Mouse (Mus musculus): ENCODE measurements around the gene Adgrf1.
A peak's percentile ranks its signal among the peaks of the same experiment; 100 is the strongest.

Adgrf1 gene

DNA sequence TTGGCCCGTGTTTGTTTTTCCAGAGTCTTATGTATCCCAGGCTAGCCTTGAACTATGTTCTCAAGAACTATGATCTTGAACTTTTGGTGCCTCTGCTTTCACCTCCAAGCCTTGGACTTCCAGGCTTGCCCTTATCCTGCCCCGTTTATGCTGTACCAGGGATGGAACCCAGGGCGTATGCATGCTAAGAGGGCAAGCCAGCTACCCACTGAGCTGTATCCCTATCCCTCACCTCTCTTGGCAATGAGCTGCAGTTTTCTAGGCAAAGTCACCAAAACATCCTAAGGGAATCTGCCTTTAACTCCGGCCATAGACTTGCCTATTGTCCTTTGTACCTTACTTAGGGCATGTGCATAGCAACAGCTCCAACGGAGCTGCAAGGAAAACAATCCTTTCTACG is 92.8 kb downstream of the Adgrf1 start:
- no peak for DNase-seq (ENCODE audit: low read depth, low spot score)

DNA sequence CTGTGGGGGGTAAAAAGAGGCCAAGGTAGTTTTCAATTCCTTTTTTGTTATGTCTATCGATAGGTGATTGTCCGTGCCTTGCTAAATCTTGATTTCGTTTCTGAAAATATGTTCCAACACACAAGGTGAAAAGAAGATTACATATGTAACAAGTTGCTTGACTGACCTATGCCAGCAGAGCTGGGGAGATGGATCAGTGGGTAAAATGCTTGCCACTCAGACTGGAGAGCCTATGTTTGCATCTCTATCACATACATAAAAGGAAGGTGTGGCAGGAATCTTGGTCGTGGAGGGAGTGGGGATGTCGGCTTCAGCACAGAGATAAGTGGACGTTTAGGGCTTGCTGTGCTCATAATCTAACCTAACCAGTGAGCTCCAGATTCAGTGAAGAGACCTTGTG is 93.8 kb downstream of the Adgrf1 start:
- DNase-seq (ENCODE audit: low read depth, low spot score) = no peak

DNA sequence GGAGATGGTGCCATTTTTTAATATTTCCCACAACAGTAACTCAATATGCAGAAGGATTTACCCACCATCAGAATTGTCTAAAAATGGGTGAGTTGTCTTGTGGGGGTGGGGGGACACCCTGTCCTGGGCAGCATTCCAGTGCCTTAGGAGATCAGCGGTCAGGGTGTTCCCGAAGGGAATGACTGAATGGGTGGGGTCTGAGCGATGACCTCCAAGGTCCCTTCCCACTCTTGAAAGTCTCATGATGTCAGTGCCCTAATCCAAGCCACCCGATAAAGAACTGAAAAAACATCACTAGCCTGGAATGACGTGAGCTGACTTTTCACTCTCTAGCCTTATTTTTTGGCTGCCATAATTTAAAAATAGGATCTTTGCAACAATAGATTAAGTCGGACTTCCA is 95.2 kb downstream of the Adgrf1 start:
- DNase-seq (ENCODE audit: low read depth, low spot score) = peak; percentile 30

DNA sequence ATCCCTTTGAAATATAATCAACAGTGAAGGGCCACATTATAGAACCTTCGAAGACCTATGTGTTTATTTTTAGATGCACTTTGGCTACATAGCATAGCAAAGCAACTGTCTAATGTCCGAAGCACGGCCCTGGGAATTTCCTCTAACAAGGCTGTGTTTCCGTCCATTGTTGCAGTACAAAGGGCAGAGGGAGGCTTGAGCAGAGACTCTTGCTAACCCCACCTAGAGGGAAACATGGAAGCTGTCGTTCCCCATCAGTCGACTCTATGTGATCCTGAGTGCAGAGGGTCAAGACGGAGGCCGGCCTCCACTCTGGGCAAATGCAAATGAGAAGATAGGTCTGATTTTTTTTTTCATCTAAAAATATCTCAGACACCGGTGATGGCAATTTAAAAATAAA is 96.4 kb downstream of the Adgrf1 start:
- DNase-seq (ENCODE audit: low read depth, low spot score) = peak; percentile 25

DNA sequence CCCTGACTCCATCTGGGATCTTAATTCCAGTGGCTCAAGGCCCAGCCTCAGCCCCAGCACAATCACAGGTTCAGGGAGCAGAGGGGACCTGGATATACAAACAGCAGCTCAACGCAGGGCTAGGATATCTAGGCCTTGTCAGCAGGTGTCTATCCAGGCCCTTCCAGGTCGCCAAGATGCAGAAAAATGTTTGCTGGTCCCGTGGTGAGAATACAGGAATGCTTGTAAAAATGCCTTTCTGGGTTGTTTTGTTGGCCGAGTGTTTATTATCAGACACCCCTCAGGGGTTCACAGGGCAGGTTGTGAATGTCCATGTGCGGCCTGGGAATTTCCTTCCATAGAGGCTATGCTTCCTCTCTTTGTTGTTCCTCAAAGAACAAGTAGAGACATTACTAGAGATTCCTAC is 98.0 kb downstream of the Adgrf1 start:
- DNase-seq (ENCODE audit: low read depth, low spot score) = no peak

DNA sequence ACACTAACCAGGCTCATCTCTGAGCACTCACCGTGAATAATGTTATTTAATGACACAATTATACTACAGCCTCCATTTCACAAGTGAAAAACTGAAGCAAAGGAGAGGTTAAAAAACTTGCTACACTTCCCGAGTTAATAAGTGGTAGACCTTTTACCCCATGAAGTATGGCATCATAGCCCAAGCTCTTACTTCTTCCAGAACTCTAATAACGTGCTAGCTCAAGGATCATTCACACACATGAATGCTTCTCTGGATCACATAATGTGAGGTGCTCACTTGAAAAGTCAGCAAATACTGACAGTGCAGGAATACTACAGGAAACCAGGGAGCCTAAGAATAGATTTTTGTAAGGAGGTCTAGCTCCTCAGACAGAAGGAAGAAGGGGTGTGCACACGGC is 102.5 kb downstream of the Adgrf1 start:
- no peak for DNase-seq (ENCODE audit: low read depth, low spot score)

DNA sequence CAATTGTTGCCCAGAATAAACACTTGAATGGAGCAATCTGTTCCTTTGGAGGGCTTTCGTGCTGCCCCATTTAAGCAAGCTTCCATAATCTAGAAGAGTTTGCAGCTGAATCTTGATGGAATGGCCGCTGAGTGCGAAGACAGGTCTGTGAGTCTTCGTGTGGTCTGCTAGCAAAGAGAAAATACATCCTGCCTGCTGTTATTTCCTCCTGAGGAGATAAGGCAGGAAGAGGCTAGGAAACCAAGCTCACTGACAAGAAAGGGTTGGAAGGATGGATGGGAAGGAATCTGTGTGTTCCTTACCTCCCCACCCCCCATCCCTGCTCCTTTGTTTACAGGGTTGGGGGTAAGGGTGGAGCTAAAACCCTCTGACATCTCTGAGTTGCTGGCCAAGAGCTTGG is 103.9 kb downstream of the Adgrf1 start:
- DNase-seq (ENCODE audit: low read depth, low spot score) = no peak

Measured in skeletal muscle tissue, adult 2 months (tissue).